Mouse (Mus musculus): ENCODE measurements around the gene Prmt3.

The Prmt3 gene

DNA sequence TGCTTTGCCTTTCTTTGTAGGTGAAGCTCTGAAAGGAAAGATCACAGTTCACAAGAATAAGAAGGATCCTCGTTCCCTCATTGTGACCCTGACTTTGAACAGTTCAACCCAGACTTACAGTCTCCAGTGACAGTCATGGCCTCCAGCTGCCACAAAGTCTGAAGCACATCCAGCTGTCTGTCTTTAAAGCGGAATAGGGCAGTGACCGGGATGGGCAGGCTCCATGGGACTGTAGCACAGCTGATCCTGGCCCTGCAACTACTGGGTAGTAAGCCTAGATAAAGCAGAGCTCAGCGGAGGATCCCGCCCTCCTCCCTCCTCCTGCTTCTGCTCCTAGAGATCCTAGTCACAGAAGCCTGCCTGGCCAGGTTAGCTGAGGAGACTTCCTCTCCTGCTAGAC is 79.2 kb downstream of the Prmt3 start:
- DNase-seq (ENCODE audit: low spot score in 2 of 2): no peak

DNA sequence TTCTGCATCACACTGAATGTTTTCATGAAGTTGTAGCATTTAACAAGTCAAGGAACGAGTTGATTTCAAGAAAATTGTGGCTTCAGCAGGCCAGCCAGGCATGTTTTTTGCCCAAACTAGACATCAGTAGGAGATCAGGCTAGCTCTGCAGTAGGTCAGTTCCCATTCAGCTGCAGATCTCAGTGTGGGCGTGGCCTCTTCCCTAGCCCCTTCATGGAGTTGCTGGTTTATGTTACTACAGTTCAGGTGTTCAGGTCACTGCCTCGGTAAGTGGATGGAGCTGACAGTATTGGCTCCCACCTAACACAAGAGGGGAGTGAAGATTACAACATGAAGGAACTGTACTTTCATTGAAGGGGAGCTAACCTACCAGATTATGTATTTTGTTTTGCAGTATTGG is 80.1 kb downstream of the Prmt3 start:
- no peak for DNase-seq (ENCODE audit: low spot score in 2 of 2)

DNA sequence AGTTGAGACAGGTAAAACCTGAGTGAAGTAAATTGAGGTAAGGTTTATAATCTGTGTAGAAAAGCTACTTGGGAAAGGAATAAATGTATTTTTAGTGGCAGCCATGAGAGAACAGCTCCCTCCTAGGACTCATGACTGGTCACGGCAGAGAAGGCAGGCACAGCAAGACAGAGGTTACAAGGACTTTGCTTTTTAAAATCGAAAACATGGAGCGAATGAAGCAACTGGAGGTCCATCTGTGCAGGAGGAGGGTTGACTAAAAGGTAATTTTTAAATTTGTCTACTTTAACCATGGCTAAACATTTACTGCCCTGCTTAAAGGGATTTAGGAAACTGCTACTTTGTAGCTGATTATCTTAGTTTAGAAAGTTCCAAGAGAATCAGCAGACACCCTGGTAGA is 81.7 kb downstream of the Prmt3 start:
- DNase-seq (ENCODE audit: low spot score in 2 of 2): no peak

DNA sequence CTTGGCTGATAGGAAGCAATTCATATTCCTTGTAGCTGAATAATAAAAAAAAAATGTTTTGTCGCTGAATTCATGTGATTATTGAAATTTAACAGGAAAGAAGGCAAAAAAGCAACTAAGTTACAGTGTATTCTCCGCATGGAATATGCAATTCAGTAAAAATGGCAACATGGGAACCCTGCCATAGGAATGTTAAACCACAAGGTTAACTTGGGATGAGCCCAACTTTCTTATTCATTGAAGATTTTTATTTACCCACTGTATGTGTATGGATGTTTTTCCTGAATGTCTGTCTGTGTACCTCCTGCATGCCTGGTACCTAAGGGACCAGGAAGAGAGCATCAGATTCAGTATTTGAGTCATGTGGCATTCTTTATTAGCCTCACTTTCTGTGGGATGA is 83.0 kb downstream of the Prmt3 start:
- DNase-seq (ENCODE audit: low spot score in 2 of 2): no peak

DNA sequence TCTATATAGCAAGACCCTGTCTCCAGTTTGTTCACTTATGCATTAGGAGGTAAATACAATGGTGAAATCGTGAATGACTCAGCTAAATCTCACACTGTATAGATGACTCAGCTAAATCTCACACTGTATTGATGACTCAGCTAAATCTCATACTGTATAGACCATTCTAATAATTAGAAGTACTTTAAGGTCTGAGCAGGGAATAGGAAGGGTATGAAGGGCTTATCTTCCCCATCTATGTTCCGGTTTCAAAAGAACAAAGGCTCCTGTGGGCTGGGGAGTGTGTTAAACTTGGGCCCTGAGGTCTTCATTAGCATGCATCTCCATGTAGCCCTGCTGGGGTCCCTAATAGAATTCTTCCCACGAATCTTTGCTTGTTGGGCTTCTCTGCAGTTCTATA is 85.6 kb downstream of the Prmt3 start:
- DNase-seq (ENCODE audit: low spot score in 2 of 2): no peak

DNA sequence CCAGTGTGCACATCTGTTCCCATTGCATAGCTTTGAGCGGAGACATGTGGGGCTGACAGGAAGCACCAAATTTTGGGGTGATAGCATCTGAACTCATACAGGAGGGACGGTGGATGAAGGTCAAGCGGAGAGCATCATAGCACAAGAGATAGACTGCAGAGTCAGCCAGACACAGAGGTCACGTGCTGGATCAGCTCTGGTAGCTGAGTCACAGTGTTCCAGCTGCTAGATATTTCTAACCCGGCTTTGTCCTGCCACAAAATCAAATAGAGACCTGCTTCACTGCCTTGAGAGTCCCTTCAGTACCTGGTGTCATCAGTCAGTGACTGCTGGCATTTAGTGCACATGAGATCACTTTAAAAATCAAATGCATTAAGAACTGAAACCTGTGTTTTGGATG is 91.5 kb downstream of the Prmt3 start:
- DNase-seq (ENCODE audit: low spot score in 2 of 2): no peak

DNA sequence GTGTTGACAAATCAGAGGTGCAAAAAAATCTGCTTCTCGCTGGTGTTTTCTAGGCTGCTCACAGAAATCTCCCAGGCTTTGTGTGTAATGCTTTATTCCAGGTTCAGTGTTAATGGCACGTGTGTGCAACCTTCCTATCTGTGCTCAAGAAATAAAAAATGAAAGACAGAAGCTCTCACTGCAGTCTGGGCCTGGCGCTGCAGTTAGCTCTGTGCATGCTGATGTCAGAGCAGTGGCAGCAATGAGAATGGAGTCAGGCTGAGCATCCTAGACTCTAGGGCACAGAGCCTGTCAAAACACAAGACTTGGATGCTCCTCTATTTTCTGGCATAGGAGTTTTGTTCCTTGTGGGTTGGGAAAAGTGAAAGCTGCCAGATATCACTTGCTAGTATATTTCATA is 92.1 kb downstream of the Prmt3 start:
- DNase-seq (ENCODE audit: low spot score in 2 of 2): no peak

DNA sequence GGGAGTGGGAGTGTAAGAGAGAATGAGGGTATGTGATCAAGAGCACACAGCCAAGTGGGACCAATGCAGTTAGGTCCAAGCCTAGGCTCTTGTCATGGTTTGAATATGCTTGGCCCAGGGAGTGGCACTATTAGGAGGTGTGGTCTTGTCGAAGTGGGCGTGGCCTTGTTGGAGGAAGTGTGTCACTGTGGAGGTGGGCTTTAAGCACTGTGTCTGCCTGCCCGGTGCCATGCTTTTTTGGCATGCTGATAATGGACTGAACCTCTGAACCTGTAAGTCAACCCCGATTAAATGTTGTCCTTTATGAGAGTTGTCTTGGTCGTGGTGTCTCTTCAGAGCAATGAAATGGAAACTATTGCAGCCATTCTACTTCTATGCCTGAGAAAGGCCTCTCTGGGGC is 99.2 kb downstream of the Prmt3 start:
- no peak for DNase-seq (ENCODE audit: low spot score in 2 of 2)

DNA sequence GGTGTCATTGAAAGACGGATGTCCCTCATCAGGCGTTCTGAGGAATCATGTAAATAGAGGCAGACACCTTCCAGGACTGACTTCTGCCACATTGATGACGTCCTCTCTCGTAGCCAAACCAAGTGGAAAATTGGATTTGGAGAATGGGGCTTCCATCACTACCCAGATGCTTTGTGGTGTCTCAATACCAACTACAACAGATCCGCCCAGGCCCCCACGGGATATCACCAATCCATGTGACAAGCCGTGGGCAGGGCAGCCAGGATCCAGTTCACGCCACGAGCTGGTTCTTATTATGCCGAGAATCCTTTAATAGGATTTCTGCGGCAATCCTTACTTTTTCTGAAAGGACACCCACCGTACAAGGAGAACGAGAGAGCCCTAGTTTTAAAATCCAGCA is 100.9 kb downstream of the Prmt3 start:
- no peak for DNase-seq (ENCODE audit: low spot score in 2 of 2)

DNA sequence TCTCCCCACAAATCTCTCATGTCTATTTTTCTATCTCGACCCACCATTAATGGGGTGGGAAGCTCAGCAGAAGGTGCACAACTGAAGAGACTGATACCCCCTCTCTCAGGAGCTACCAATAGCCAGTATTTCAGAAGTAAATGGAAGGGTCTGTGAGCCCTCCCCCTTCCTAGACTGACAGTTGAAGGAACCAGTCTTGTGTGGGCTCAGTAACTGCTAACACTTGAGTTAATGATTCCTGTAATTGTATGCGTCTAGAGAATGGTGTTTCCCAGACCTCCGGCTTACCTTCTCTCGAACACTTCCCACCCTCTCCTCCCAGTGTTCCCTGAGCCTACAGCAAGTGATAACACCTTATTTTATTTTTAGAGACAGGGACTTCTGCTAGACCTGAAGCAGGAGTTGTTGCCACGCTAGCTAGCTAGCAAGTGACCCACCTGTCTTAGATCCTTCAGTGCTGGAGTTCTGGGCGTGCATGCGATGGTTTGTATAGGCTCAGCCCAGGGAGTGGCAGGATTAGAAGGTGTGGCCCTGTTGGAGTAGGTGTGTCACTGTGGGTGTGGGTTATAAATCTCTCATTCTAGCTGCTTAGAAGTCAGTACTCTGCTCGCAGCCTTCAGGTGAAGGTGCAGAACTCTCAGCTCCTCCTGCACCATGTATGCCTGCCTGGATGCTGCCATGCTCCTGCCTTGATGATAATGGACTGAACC is 102.0 kb downstream of the Prmt3 start:
- no peak for DNase-seq (ENCODE audit: low spot score in 2 of 2)

DNA sequence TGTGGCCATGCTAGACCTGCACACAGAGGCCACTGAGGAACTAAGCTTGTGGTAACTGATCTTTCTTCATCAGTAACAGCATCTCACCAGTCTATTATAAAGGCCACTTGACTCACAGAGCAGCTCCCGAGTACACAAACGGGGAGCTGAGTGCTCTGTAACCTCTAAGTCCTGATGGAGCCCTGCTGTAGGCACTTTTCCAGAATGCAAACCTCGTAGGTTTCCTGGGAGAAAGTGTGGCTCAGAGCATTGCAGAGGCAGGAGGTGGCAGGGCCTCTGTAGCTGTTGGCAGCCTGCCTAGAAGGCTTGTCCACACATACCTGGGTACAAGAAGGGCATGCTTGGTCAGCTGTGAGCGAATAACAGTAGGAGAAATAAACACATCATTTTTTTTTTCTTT is 104.1 kb downstream of the Prmt3 start:
- DNase-seq (ENCODE audit: low spot score in 2 of 2): no peak

DNA sequence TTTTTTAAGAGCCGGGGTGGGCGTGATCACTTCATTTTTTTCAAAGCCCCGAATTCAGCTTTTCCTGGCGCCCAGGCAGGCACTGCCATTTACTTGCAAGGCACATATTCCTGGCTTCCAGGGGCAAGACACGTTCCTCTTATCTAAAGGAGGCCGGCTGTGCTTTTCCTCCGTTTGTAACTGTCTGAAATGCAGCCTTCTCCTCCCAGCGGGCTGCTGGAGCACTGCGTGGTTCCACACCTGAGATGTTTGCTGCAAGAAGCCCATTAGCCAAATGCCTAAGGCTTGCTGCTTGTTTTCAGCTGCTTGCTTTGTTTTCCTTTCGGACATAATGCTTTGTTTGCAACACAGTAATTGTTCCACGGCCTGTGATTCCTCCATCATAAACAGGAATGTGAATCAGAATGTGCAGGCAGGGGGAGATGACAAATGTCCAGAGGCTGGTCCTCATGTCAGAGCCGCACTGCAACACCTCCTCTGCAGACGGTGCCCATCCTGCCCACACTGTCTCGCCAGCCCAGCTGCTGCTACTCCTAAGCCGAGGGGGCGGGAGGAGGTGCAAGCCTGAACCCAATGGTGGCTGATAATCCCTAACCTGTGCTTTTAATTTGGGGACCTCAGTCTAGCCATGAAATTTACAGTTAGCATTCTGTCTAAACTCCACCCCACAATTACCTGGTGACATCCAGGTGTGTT is 104.7 kb downstream of the Prmt3 start:
- DNase-seq (ENCODE audit: low spot score in 2 of 2): peak; percentile 30 to 46

DNA sequence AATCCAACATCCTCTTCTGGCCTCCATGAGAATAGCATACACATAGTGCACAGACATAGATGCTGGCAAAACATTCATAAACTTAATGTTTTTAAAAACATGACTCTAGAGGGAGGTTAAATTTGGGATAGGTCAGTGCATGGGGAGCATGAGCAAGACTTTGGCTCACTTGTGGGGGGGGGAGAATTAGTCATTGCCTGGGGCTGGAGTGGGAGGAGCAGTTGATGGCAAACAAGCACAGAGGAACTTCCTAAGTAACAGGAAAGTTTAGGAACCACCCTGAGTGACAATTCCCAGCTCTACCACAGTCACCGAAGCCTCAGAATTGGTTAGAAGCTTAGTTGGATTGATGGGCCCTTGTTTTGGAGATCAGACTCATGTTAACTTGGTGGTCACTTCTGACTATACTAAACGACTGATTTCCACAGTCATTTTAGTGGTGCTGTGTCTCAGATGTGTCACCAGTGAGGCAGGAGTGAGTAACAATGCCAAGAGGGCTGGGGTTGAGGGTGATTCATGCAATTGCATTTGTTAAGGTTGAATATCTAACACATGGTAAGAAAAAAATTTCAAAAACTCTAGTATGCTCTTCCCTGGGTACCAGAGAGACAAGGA is 109.7 kb downstream of the Prmt3 start:
- DNase-seq (ENCODE audit: low spot score in 2 of 2): no peak

DNA sequence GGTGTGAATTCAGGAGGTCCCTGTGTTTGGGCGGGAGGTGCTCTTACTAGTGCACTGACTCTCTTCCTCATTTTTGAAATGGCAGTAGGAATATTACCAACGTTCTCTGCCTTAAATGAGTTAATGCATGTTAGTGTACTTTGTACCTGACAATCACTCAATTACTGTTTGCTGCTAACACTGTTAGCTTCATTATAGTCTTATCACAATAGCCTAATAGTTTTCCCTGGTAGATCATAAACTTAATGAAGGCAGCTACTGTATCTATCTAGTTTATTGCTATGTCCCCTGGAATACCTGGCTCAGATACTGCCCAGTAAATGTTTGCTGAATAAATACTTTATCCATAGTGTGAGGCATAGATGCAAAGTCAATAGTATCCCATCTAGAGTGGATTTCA is 116.6 kb downstream of the Prmt3 start:
- no peak for DNase-seq (ENCODE audit: low spot score in 2 of 2)

DNA sequence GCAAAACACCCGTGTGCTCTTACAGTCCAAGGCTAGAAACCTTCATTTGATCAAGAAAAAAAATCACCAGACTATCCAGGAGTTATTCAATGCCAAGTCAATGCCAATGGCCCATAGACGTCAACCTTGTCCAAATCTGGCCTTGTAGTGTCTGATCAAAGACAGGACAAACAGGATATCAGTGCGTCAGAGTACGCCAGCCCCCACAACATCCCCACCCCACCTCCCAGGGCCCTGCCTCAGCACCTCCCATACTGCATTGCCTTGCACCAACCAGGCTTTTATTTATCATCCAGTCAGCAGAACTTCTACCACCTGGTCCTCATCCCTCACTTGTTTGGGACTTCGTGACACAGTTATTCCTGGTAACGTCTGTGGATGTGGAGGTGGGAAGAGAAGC is 117.2 kb downstream of the Prmt3 start:
- DNase-seq (ENCODE audit: low spot score in 2 of 2): no peak

DNA sequence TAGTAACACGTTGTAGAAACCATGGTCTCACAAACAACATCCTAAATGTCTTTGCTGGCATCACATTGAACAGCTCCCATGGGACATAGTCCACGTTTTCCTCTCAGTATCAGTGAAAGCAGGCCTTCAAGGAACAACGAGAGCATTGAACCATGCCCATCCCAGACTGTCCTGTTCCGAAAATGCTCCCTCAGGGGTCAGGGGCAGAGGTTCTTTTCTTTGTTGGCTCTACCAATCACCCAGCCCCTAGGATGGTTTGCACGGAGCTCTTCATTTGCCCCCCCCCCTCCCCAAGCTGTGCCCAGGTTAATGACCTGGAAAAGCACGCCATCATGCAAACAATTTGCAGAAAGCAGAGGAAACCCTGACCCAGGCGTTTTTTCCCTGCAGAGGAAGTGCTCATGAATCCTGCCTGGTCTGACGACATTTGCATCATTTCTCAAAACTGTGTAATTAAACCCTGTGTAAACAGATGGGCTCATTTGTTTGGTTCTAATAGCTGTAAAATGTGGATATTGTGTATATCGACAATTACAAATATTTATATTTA is 123.9 kb downstream of the Prmt3 start:
- no peak for DNase-seq (ENCODE audit: low spot score in 2 of 2)

DNA sequence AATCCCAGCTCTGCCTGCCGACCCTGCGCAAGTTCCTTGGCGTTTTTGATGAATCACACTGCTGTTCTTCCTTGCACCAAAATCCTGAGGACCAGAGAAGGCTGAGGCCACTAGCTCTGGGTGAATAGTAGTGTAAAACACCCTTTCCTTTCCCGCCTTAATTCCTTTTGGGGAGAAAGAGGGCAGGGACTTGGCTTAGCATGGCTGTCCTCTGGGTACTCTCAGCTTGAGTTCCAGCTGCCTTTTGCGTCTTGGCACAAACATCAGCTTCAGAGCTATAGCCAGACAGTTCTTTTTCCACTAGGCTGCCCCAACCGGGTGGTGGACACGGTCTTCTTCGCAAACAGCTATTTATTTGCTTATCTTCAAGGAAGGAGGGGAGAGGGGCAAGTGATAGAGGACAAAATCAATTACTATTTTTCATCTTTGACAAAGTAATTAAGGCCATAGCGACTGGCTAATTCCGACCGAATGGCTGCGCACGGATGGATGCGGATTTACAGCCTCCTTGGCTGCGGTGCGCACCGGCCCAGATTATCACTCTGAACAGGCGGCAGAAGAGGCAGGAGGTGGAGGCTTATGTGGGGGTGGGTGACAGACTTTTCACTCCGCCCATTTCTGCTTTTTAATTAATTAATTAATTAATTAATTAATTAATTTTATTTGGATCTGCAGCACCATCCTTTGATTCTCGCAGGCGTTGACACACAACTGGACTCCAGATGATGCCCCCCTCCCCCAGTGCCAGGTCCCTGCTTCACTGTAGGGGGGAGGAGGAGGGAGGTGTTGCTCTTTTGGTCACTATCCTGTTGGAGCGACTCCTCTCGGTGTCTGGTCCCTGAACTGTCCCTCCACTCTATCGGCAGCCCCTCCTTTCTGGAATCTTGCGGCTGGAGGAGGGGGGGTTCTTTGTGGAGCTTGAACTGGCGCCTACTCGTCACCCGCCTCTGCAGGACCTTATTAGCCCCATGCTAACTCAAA is 129.3 kb downstream of the Prmt3 start:
- no peak for DNase-seq (ENCODE audit: low spot score in 2 of 2)
